Mouse (Mus musculus) hindbrain, postnatal 0 days (tissue): ENCODE data around the gene Gabrb3. TPM values are rescaled to one million over a fixed set of nuclear protein-coding genes. Genes with fewer than 3 reads are reported as not detected.

Experiments
- ATAC-seq: fragments of 200-750 bp; cut with Nextera tagmentation; 2 replicates; pipeline ENCODE4 v1.8.0; 2017; ENCODE audit warnings: mild to moderate bottlenecking, moderate TSS enrichment, moderate library complexity
- DNase-seq: peaks from one replicate; pipeline ENCODE4 v3.0.0-alpha.2; 2015; ENCODE audit warnings: low spot score
- H3K27ac ChIP-seq: fragments of 300-500 bp; sonication (generic); 2 replicates; pipeline ENCODE4 v1.5.1; 2014; ENCODE audit warnings: mild to moderate bottlenecking
- H3K27me3 ChIP-seq: fragments of 300-500 bp; sonication (generic); 2 replicates; pipeline ENCODE4 v1.6.1; 2014; ENCODE audit warnings: low read length, mixed read lengths; ENCODE audit not compliant: insufficient read depth
- H3K36me3 ChIP-seq: fragments of 300-500 bp; sonication (generic); 2 replicates; pipeline ENCODE4 v1.6.1; 2014; ENCODE audit warnings: low read length, mixed read lengths; ENCODE audit not compliant: insufficient read depth
- H3K4me1 ChIP-seq: fragments of 300-500 bp; sonication (generic); 2 replicates; pipeline ENCODE4 v1.6.1; 2014; ENCODE audit warnings: antibody characterized with exemption, low read length, mixed read lengths; ENCODE audit not compliant: insufficient read depth
- H3K4me2 ChIP-seq: fragments of 300-500 bp; sonication (generic); 2 replicates; pipeline ENCODE4 v1.6.1; 2014; ENCODE audit warnings: low read depth, mild to moderate bottlenecking, low read length, moderate library complexity, mixed read lengths
- H3K4me3 ChIP-seq: fragments of 300-500 bp; sonication (generic); 2 replicates; pipeline ENCODE4 v1.5.1; 2014; ENCODE audit warnings: low read length
- H3K9ac ChIP-seq: fragments of 300-500 bp; sonication (generic); replicated peaks from 2 replicates; pipeline ENCODE4 v1.6.1; 2014; ENCODE audit warnings: mild to moderate bottlenecking, low read length, moderate library complexity, mixed read lengths
- H3K9me3 ChIP-seq: fragments of 300-500 bp; sonication (generic); 2 replicates; pipeline ENCODE4 v1.6.1; 2016; ENCODE audit warnings: low read length, mixed read lengths
- CTCF ChIP-seq: IDR thresholded peaks from 2 replicates; pipeline ENCODE4 v1.5.1; 2016; ENCODE audit warnings: antibody characterized with exemption, control low read depth, low read depth
- WGBS: fragments of 180-500 bp; shearing (Covaris S2); extraction: QIAGEN DNeasy Blood & Tissue Kit; methylation state at CpG from one replicate; pipeline ENCODE4 v1.1.7; 2014; 5-methylcytosine and 5-hydroxymethylcytosine counted together
- polyA plus RNA-seq: library from polyadenylated mRNA; unstranded; fragments of >200 nt; fragmentation: Nextera tagmentation; extraction: Ambion mirVana; gene quantifications from 2 replicates; pipeline ENCODE4 v1.2.1, GENCODE M21; 2015
- total RNA-seq: library from RNA; depleted of rRNA; stranded (reverse); fragments of >200 nt; gene quantifications from 2 replicates; pipeline ENCODE4 v1.2.3, GENCODE M21; 2014

Gabrb3 gene
- total and polyA plus RNA-seq, 2 experiments from 2014 or later: 39.3 to 125 TPM

GRCm38 (mm10) chr7:57412896-57413295, 6.6 kb upstream of the Gabrb3 start:
- H3K9me3 ChIP-seq: no peaks in the 10 kb centered on the region
- no peak overlapping the region for H3K4me3 ChIP-seq
- H3K27me3 ChIP-seq: no peaks in the 10 kb centered on the region
- H3K4me1 ChIP-seq: no peaks in the 10 kb centered on the region
- DNase-seq (no peak), ATAC-seq (no peak)
- no peaks in the 10 kb centered on the region for H3K36me3 ChIP-seq
- H3K27ac ChIP-seq: no peak overlapping the region
- no peak for TF ChIP-seq CTCF
- no peak overlapping the region for H3K9ac ChIP-seq
- 11% methylated on average over 1 of the region's 1 CpGs for WGBS
- H3K4me2 ChIP-seq: no peak overlapping the region

- no peaks in the 10 kb centered on the region for H3K36me3 ChIP-seq
- no peak overlapping the region for H3K27ac ChIP-seq
- no peak for TF ChIP-seq CTCF
- H3K9me3 ChIP-seq: no peaks in the 10 kb centered on the region
- no peak overlapping the region for H3K4me3 ChIP-seq
- 89% methylated on average over 1 of the region's 1 CpGs for WGBS
- H3K9ac ChIP-seq: no peak overlapping the region
- H3K27me3 ChIP-seq: no peaks in the 10 kb centered on the region
- no peak for ATAC-seq
- no peak overlapping the region for H3K4me2 ChIP-seq
- H3K4me1 ChIP-seq: no peaks in the 10 kb centered on the region
- no peak for DNase-seq
Measured at GRCm38 (mm10) chr7:57421044-57421443, 1.6 kb downstream of the Gabrb3 start.

GRCm38 (mm10) chr7:57422675-57423074, 3.2 kb downstream of the Gabrb3 start:
- H3K9me3 ChIP-seq: no peaks in the 10 kb centered on the region
- ATAC-seq (no peak), DNase-seq (no peak)
- H3K4me1 ChIP-seq: no peaks in the 10 kb centered on the region
- TF ChIP-seq CTCF: no peak
- no peak overlapping the region for H3K27ac ChIP-seq
- WGBS: 76% methylated on average over 1 of the region's 1 CpGs
- H3K9ac ChIP-seq: no peak overlapping the region
- no peak overlapping the region for H3K4me3 ChIP-seq
- no peak overlapping the region for H3K4me2 ChIP-seq
- H3K36me3 ChIP-seq: no peaks in the 10 kb centered on the region
- no peaks in the 10 kb centered on the region for H3K27me3 ChIP-seq

GRCm38 (mm10) chr7:57448239-57448638, 28.7 kb downstream of the Gabrb3 start:
- DNase-seq (no peak), ATAC-seq (no peak)
- no peak for TF ChIP-seq CTCF
- Histone ChIP-seq H3K27me3 (no peaks in the 10 kb centered on the region), H3K36me3 (no peaks in the 10 kb centered on the region), H3K9ac (no peak overlapping the region), H3K4me3 (no peak overlapping the region), H3K27ac (no peak overlapping the region), H3K4me2 (no peak overlapping the region), H3K9me3 (no peaks in the 10 kb centered on the region), H3K4me1 (no peaks in the 10 kb centered on the region)
- 58% methylated on average over 1 of the region's 1 CpGs for WGBS

- DNase-seq (no peak), ATAC-seq (no peak)
- no peaks in the 10 kb centered on the region for H3K27me3 ChIP-seq
- no peak overlapping the region for H3K4me2 ChIP-seq
- 66% methylated on average over 5 of the region's 5 CpGs for WGBS
- H3K4me1 ChIP-seq: no peaks in the 10 kb centered on the region
- no peaks in the 10 kb centered on the region for H3K36me3 ChIP-seq
- H3K27ac ChIP-seq: no peak overlapping the region
- peak; percentile 47 for TF ChIP-seq CTCF
- no peak overlapping the region for H3K4me3 ChIP-seq
- no peaks in the 10 kb centered on the region for H3K9me3 ChIP-seq
- H3K9ac ChIP-seq: no peak overlapping the region
Measured at GRCm38 (mm10) chr7:57460354-57460753, 40.9 kb downstream of the Gabrb3 start.

GRCm38 (mm10) chr7:57471316-57471715, 51.8 kb downstream of the Gabrb3 start:
- no peak for DNase-seq
- Histone ChIP-seq H3K36me3 (no peaks in the 10 kb centered on the region), H3K4me2 (no peak overlapping the region), H3K4me1 (no peaks in the 10 kb centered on the region), H3K4me3 (no peak overlapping the region), H3K9ac (no peak overlapping the region), H3K27ac (no peak overlapping the region), H3K9me3 (no peaks in the 10 kb centered on the region), H3K27me3 (no peaks in the 10 kb centered on the region)
- 95% methylated on average over 1 of the region's 1 CpGs for WGBS
- ATAC-seq: no peak
- no peak for TF ChIP-seq CTCF

- H3K9ac ChIP-seq: no peak overlapping the region
- no peak overlapping the region for H3K4me2 ChIP-seq
- no peaks in the 10 kb centered on the region for H3K4me1 ChIP-seq
- no peaks in the 10 kb centered on the region for H3K9me3 ChIP-seq
- 80% methylated on average over 4 of the region's 4 CpGs for WGBS
- H3K4me3 ChIP-seq: no peak overlapping the region
- peak; percentile 90 for DNase-seq
- no peaks in the 10 kb centered on the region for H3K27me3 ChIP-seq
- peak; percentile 90 for TF ChIP-seq CTCF
- H3K36me3 ChIP-seq: no peaks in the 10 kb centered on the region
- peak; percentile 85 for ATAC-seq
- no peak overlapping the region for H3K27ac ChIP-seq
Measured at GRCm38 (mm10) chr7:57473811-57474525, 54.5 kb downstream of the Gabrb3 start.
